13 mouse cellular contexts compared by ENCODE assay signal in the genomic region with DNA sequence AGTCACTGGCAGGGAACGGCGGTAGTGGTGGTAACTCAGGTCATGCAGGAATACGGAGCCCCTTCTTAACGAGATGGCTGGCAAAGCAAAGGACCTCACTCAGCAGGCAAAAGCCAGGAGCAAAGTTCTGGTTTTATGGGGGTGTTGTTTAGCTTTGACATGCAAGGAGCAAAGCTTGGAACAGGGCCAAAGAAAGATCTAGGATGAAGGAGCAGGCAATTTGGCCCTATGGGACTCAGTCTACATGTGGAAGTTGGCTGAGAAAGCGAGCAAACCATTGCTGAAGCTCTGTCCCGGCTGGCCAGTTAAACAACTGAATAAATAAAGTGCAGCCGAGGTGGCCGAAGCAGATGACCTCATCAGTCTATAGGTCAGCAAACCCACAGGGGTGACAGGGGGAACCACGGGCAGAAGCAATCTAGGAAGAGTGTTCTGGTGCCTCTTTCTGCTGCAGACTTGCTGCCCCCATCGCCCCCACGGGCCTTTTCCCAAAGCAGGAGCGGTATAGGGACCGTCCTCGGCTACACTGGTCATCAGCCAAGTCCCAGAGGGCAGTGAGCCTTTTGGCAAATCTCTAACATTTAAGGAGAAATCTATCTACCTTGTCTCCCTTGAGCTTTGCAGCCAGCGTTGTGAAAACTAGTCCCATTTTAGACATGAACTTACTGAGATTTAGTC. TPM values are rescaled to one million over a fixed set of nuclear protein-coding genes. Genes with fewer than 3 reads are reported as not detected.
DNase-seq lines count a peak whose midpoint lies in the region; ATAC-seq and TF ChIP-seq lines count a peak whose summit lies in the region.
"Had no signal": no experiment of that assay in that cellular context is flagged by ENCODE, and none has a peak within 500 bp of the region (broad histone marks: within the 10 kb centered on the region; RNA-seq: fewer than 3 reads in every experiment).

No protein-coding gene starts in this region.

- H3K27ac ChIP-seq in kidney, postnatal 0 days = no peak overlapping the region
- H3K27ac ChIP-seq in kidney, embryonic 14.5 days (ENCODE audit: low read depth, low read length) = no peak overlapping the region
- no peak overlapping the region for H3K27ac ChIP-seq in embryonic facial prominence, embryonic 10.5 days (replicated peaks)
- H3K27ac ChIP-seq in liver, embryonic 12.5 days = no peak overlapping the region
- no peak overlapping the region for H3K27ac ChIP-seq in forebrain, postnatal 0 days (ENCODE audit: low read depth, low read length)
- H3K27ac ChIP-seq: embryonic facial prominence, embryonic 13.5 days; liver, embryonic 15.5 days had no signal

- H3K9ac ChIP-seq in kidney, postnatal 0 days (ENCODE audit: low read depth, low read length) = no peak overlapping the region
- H3K9ac ChIP-seq in kidney, embryonic 14.5 days (ENCODE audit: low read depth, low read length) = no peak overlapping the region
- H3K9ac ChIP-seq in liver, embryonic 12.5 days = no peak overlapping the region
- H3K9ac ChIP-seq in forebrain, postnatal 0 days = no peak overlapping the region
- H3K9ac ChIP-seq: embryonic facial prominence, embryonic 13.5 days; liver, embryonic 15.5 days had no signal

- DNase-seq in kidney, postnatal 0 days (ENCODE audit: low spot score) = peak; percentile 49
- peak; percentile 37 for DNase-seq in brain, embryonic 14.5 days (ENCODE audit: low read depth)
- peak; percentile 19 for DNase-seq in embryonic facial prominence, embryonic 10.5 days (ENCODE audit: low spot score)
- DNase-seq in right cerebral cortex, postnatal 10 days (ENCODE audit: low spot score in 2 of 2) = no peak
- no peak for DNase-seq in forebrain, postnatal 0 days
- DNase-seq: cerebellum, adult 2 months had no signal

- H3K4me1 ChIP-seq in kidney, postnatal 0 days (replicated peaks; ENCODE audit: insufficient read depth, low read length) = peaks cover 20% of the 10 kb centered on the region; the same call in 1 of the 2 replicates
- H3K4me1 ChIP-seq in kidney, embryonic 14.5 days (ENCODE audit: control insufficient read depth, insufficient read depth, low read length) = peaks cover 28% of the 10 kb centered on the region
- peaks cover 57% of the 10 kb centered on the region for H3K4me1 ChIP-seq in embryonic facial prominence, embryonic 10.5 days
- H3K4me1 ChIP-seq in liver, embryonic 12.5 days = peaks cover 21% of the 10 kb centered on the region
- peaks cover 4% of the 10 kb centered on the region; the same call in 1 of the 2 replicates for H3K4me1 ChIP-seq in forebrain, postnatal 0 days (ENCODE audit: insufficient read depth)

- no peak overlapping the region for H3K4me2 ChIP-seq in kidney, postnatal 0 days (ENCODE audit: low read length)
- H3K4me2 ChIP-seq in kidney, embryonic 14.5 days (replicated peaks; ENCODE audit: low read depth, low read length) = no peak overlapping the region
- H3K4me2 ChIP-seq in liver, embryonic 12.5 days = 0 out of 2 replicates have a peak overlapping the region, but pooled peaks have one; percentile 4
- H3K4me2 ChIP-seq in forebrain, postnatal 0 days (ENCODE audit: low read depth) = no peak overlapping the region
- H3K4me2 ChIP-seq: embryonic facial prominence, embryonic 13.5 days; liver, embryonic 15.5 days had no signal

- H3K9me3 ChIP-seq in kidney, postnatal 0 days (replicated peaks; ENCODE audit: low read length) = no peaks in the 10 kb centered on the region
- H3K9me3 ChIP-seq in kidney, embryonic 14.5 days (ENCODE audit: control insufficient read depth, low read length) = no peaks in the 10 kb centered on the region
- no peaks in the 10 kb centered on the region for H3K9me3 ChIP-seq in embryonic facial prominence, embryonic 10.5 days
- no peaks in the 10 kb centered on the region for H3K9me3 ChIP-seq in liver, embryonic 12.5 days (replicated peaks)
- H3K9me3 ChIP-seq in forebrain, postnatal 0 days (ENCODE audit: low read length) = no peaks in the 10 kb centered on the region
- H3K9me3 ChIP-seq: embryonic facial prominence, embryonic 13.5 days; liver, embryonic 15.5 days had no signal

- no peaks in the 10 kb centered on the region for H3K27me3 ChIP-seq in kidney, postnatal 0 days (ENCODE audit: insufficient read depth, low read length)
- H3K27me3 ChIP-seq in kidney, embryonic 14.5 days (ENCODE audit: control insufficient read depth, insufficient read depth, low read length) = peaks cover 10% of the 10 kb centered on the region; the same call in 1 of the 2 replicates
- peaks cover 70% of the 10 kb centered on the region for H3K27me3 ChIP-seq in embryonic facial prominence, embryonic 10.5 days (replicated peaks; ENCODE audit: low read depth, poor library complexity, severe bottlenecking)
- peaks cover 86% of the 10 kb centered on the region for H3K27me3 ChIP-seq in liver, embryonic 12.5 days (replicated peaks)
- peaks cover 46% of the 10 kb centered on the region for H3K27me3 ChIP-seq in forebrain, postnatal 0 days (ENCODE audit: insufficient read depth, low read length)

- TF ChIP-seq POLR2A in brain, embryonic 14.5 days (IDR thresholded peaks at IDR 0.05; ENCODE audit: borderline replicate concordance, extremely low read depth, insufficient read depth, insufficient read length, poor library complexity, severe bottlenecking) = no peak

- H3K36me3 ChIP-seq in kidney, postnatal 0 days (ENCODE audit: insufficient read depth, low read length) = no peaks in the 10 kb centered on the region
- no peaks in the 10 kb centered on the region for H3K36me3 ChIP-seq in kidney, embryonic 14.5 days (ENCODE audit: control insufficient read depth, insufficient read depth, low read length)
- H3K36me3 ChIP-seq in embryonic facial prominence, embryonic 10.5 days (replicated peaks) = no peaks in the 10 kb centered on the region
- no peaks in the 10 kb centered on the region for H3K36me3 ChIP-seq in liver, embryonic 12.5 days
- H3K36me3 ChIP-seq in forebrain, postnatal 0 days (ENCODE audit: insufficient read depth) = no peaks in the 10 kb centered on the region
- H3K36me3 ChIP-seq: embryonic facial prominence, embryonic 13.5 days; liver, embryonic 15.5 days had no signal

- no peak for TF ChIP-seq CTCF in kidney, postnatal 0 days (IDR thresholded peaks at IDR 0.05; ENCODE audit: low read depth)
- no peak for TF ChIP-seq CTCF in brain, embryonic 14.5 days (IDR thresholded peaks at IDR 0.05; ENCODE audit: borderline replicate concordance, extremely low read depth, insufficient read depth, insufficient read length)
- TF ChIP-seq CTCF in forebrain, postnatal 0 days (IDR thresholded peaks at IDR 0.05; ENCODE audit: low read depth) = no peak

- no peak for ATAC-seq in kidney, postnatal 0 days (replicated peaks; ENCODE audit: low FRiP score, low read depth)
- no peak for ATAC-seq in kidney, embryonic 14.5 days (ENCODE audit: low FRiP score, low TSS enrichment)
- no peak for ATAC-seq in liver, embryonic 12.5 days
- no peak for ATAC-seq in forebrain, postnatal 0 days

- H3K4me3 ChIP-seq in kidney, postnatal 0 days (replicated peaks; ENCODE audit: low read depth, low read length) = no peak overlapping the region
- H3K4me3 ChIP-seq in kidney, embryonic 14.5 days (ENCODE audit: low read length) = no peak overlapping the region
- H3K4me3 ChIP-seq in embryonic facial prominence, embryonic 10.5 days = no peak overlapping the region
- H3K4me3 ChIP-seq in liver, embryonic 12.5 days = no peak overlapping the region
- no peak overlapping the region for H3K4me3 ChIP-seq in forebrain, postnatal 0 days (ENCODE audit: low read depth, low read length)
- H3K4me3 ChIP-seq: embryonic facial prominence, embryonic 13.5 days; liver, embryonic 15.5 days had no signal

- 23% methylated on average over 15 of the region's 15 CpGs for WGBS in kidney, postnatal 0 days
- WGBS in kidney, embryonic 14.5 days = 30% methylated on average over 15 of the region's 15 CpGs
- WGBS in embryonic facial prominence, embryonic 10.5 days = 32% methylated on average over 15 of the region's 15 CpGs
- 42% methylated on average over 15 of the region's 15 CpGs for WGBS in liver, embryonic 12.5 days (ENCODE audit: insufficient replicate concordance)
- 45% methylated on average over 15 of the region's 15 CpGs for WGBS in forebrain, postnatal 0 days

RNA-seq across cellular contexts. Expression of a gene that starts 14.0 kb away (rescaled TPM):
- not detected in 2 replicates for polyA plus RNA-seq in kidney, postnatal 0 days (2015; fragmentation: Nextera tagmentation; extraction: Ambion mirVana)
- not detected in 2 replicates for polyA plus RNA-seq in kidney, embryonic 14.5 days (2014; fragmentation: Nextera tagmentation; extraction: Ambion mirVana)
- polyA plus RNA-seq in brain, embryonic 14.5 days (2012; rRNA removed) = not detected in 2 replicates
- polyA plus RNA-seq in embryonic facial prominence, embryonic 10.5 days (2016; fragmentation: Nextera tagmentation; extraction: Ambion mirVana) = not detected in 2 replicates
- not detected in 2 replicates for polyA plus RNA-seq in liver, embryonic 12.5 days (2016; fragmentation: Nextera tagmentation; extraction: Ambion mirVana)
- not detected in 2 replicates for total RNA-seq in forebrain, postnatal 0 days (2014; rRNA removed)
- not detected in 2 replicates for polyA plus RNA-seq in forebrain, postnatal 0 days (2015; fragmentation: Nextera tagmentation; extraction: Ambion mirVana)
- total RNA-seq: adrenal gland, postnatal 4 days; layer of hippocampus, adult 18-20 months had no signal
- polyA plus RNA-seq: cerebellum, adult 2 months; embryonic facial prominence, embryonic 13.5 days; liver, embryonic 15.5 days; thymus, postnatal 0 days had no signal

RNA-seq across cellular contexts. Expression of a gene that starts 39.2 kb away (rescaled TPM):
- polyA plus RNA-seq in kidney, postnatal 0 days (2015; fragmentation: Nextera tagmentation; extraction: Ambion mirVana) = 3.2 and 4.0 TPM in 2 replicates
- 2.1 and 2.3 TPM in 2 replicates for polyA plus RNA-seq in kidney, embryonic 14.5 days (2014; fragmentation: Nextera tagmentation; extraction: Ambion mirVana)
- 1.0 and 1.5 TPM in 2 replicates for polyA plus RNA-seq in brain, embryonic 14.5 days (2012; rRNA removed)
- 1.5 and 2.1 TPM in 2 replicates for polyA plus RNA-seq in embryonic facial prominence, embryonic 10.5 days (2016; fragmentation: Nextera tagmentation; extraction: Ambion mirVana)
- polyA plus RNA-seq in liver, embryonic 12.5 days (2016; fragmentation: Nextera tagmentation; extraction: Ambion mirVana) = 2.3 and 2.4 TPM in 2 replicates
- 0.62 and 1.5 TPM in 2 replicates for total RNA-seq in forebrain, postnatal 0 days (2014; rRNA removed)
- polyA plus RNA-seq in forebrain, postnatal 0 days (2015; fragmentation: Nextera tagmentation; extraction: Ambion mirVana) = 1.1 and 1.4 TPM in 2 replicates

Comparison
In these comparisons a context has a peak if more than half of its experiments do, and no peak if none do; other contexts are left out.
1. DNase-seq: peak in kidney, postnatal 0 days (single experiment), brain, embryonic 14.5 days (single experiment) and embryonic facial prominence, embryonic 10.5 days (single experiment); none in right cerebral cortex, postnatal 10 days (0 of 2) and forebrain, postnatal 0 days (single experiment).